In the genomic region with DNA sequence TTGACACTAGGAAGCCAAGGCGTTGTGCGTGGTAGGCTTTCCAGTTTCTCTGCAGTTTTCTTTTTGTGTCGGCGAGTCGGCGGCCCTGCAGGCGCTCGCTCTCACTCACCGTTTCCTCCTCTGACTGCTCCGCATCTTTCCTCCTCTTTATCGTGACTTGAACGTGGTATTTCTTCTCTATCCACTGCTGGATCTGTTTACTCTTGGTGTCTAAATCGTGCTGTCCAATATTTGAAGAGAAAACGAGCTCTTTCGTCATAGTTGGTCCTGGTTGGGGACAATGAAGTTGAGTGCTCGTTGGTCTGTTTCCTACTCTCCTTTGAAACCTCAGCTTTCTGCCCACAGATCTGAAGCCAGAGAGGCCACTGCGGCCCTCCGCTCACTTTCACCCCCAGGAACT, we compare ENCODE assay signal across 25 mouse cellular contexts.
"Had no signal": no experiment of that assay in that cellular context is flagged by ENCODE, and none has a peak within 500 bp of the region (broad histone marks: within the 10 kb centered on the region; RNA-seq: fewer than 3 reads in every experiment).

No protein-coding gene starts in this region.

- H3K27ac ChIP-seq: gastrocnemius, adult 2 months; heart, embryonic 10.5 days; hindbrain, embryonic 10.5 days; hindbrain, embryonic 12.5 days; hindbrain, embryonic 14.5 days; intestine, embryonic 15.5 days; layer of hippocampus, adult 2 months; left cerebral cortex, adult 2 months; limb, embryonic 10.5 days; limb, embryonic 12.5 days; liver, embryonic 13.5 days had no signal

- H3K9me3 ChIP-seq: heart, embryonic 10.5 days; heart, embryonic 12.5 days; hindbrain, embryonic 10.5 days; hindbrain, embryonic 12.5 days; intestine, embryonic 15.5 days; limb, embryonic 10.5 days; limb, embryonic 12.5 days; liver, embryonic 13.5 days had no signal

- H3K27me3 ChIP-seq: heart, embryonic 12.5 days; hindbrain, embryonic 12.5 days; intestine, embryonic 15.5 days; limb, embryonic 12.5 days; liver, embryonic 13.5 days had no signal

- H3K9ac ChIP-seq: heart, embryonic 12.5 days; hindbrain, embryonic 12.5 days; hindbrain, embryonic 14.5 days; intestine, embryonic 15.5 days; limb, embryonic 12.5 days; liver, embryonic 13.5 days had no signal

- H3K4me2 ChIP-seq: heart, embryonic 12.5 days; hindbrain, embryonic 12.5 days; hindbrain, embryonic 14.5 days; intestine, embryonic 15.5 days; limb, embryonic 12.5 days; liver, embryonic 13.5 days had no signal

- DNase-seq: gastrocnemius, adult 2 months; gastrocnemius, postnatal 10 days; gastrocnemius, postnatal 25 days; heart, adult 18-20 months; heart, postnatal 10 days; heart, postnatal 4 days; kidney, adult 18-20 months; kidney, adult 8-10 months; kidney, postnatal 10 days; kidney, postnatal 25 days; kidney, postnatal 4 days; liver, embryonic 13.5 days had no signal

- H3K4me1 ChIP-seq: heart, embryonic 10.5 days; heart, embryonic 12.5 days; hindbrain, embryonic 10.5 days; hindbrain, embryonic 12.5 days; intestine, embryonic 15.5 days; limb, embryonic 10.5 days; limb, embryonic 12.5 days had no signal

- H3K4me3 ChIP-seq: gastrocnemius, adult 2 months; heart, embryonic 10.5 days; heart, embryonic 12.5 days; hindbrain, embryonic 10.5 days; hindbrain, embryonic 12.5 days; intestine, embryonic 15.5 days; layer of hippocampus, adult 2 months; left cerebral cortex, adult 2 months; limb, embryonic 10.5 days; limb, embryonic 12.5 days; liver, embryonic 13.5 days had no signal

- ATAC-seq: hindbrain, embryonic 16.5 days; inflammation-experienced regulatory T-cells, adult 6 months; intestine, embryonic 15.5 days; intestine, postnatal 0 days had no signal
